Comparison of ENCODE assay signal across 9 mouse cellular contexts in the genomic region with DNA sequence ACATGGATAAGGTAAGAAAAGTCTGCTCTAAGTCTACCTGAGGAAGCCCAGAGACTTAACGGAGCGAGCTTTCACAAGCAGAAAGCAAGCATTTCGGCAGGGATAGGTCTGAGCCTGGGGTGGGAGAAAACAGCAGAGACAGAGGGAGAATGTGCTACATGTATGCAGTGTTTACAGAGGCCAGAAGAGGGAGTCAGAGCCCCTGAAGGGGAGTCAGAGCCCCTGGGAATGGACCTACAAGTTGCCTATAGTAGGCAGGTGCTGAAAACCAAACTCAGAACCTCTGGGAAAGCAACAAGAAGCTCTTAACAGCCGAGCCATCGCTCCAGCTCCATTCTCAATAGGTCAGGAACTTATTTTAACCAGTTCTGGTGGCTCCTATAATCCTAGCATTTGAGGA. TPM values are rescaled to one million over a fixed set of nuclear protein-coding genes. Genes with fewer than 3 reads are reported as not detected.
DNase-seq lines count a peak whose midpoint lies in the region; ATAC-seq and TF ChIP-seq lines count a peak whose summit lies in the region.
"Had no signal": no experiment of that assay in that cellular context is flagged by ENCODE, and none has a peak within 500 bp of the region (broad histone marks: within the 10 kb centered on the region; RNA-seq: fewer than 3 reads in every experiment).

No protein-coding gene starts in this region.

- H3K9ac ChIP-seq in neural tube, embryonic 15.5 days (replicated peaks), result no peak overlapping the region
- no peak overlapping the region for H3K9ac ChIP-seq in limb, embryonic 12.5 days (replicated peaks)
- H3K9ac ChIP-seq in stomach, postnatal 0 days (ENCODE audit: low read length), result no peak overlapping the region
- H3K9ac ChIP-seq: neural tube, embryonic 12.5 days had no signal

- no peaks in the 10 kb centered on the region for H3K9me3 ChIP-seq in neural tube, embryonic 15.5 days (replicated peaks)
- H3K9me3 ChIP-seq in limb, embryonic 12.5 days, result no peaks in the 10 kb centered on the region
- H3K9me3 ChIP-seq in stomach, postnatal 0 days (ENCODE audit: control insufficient read depth, low read length), result no peaks in the 10 kb centered on the region
- H3K9me3 ChIP-seq: neural tube, embryonic 12.5 days had no signal

- H3K27me3 ChIP-seq in neural tube, embryonic 15.5 days (replicated peaks), result no peaks in the 10 kb centered on the region
- H3K27me3 ChIP-seq in limb, embryonic 12.5 days, result no peaks in the 10 kb centered on the region
- no peaks in the 10 kb centered on the region for H3K27me3 ChIP-seq in stomach, postnatal 0 days (ENCODE audit: control insufficient read depth, insufficient read depth, low read length)
- H3K27me3 ChIP-seq: neural tube, embryonic 12.5 days had no signal

- WGBS in neural tube, embryonic 15.5 days, result 82% methylated on average over 5 of the region's 5 CpGs
- WGBS in limb, embryonic 12.5 days, result 82% methylated on average over 5 of the region's 5 CpGs
- 83% methylated on average over 5 of the region's 5 CpGs for WGBS in stomach, postnatal 0 days

- H3K36me3 ChIP-seq in neural tube, embryonic 15.5 days, result peaks cover 38% of the 10 kb centered on the region
- peaks cover 48% of the 10 kb centered on the region for H3K36me3 ChIP-seq in limb, embryonic 12.5 days
- peaks cover 14% of the 10 kb centered on the region for H3K36me3 ChIP-seq in stomach, postnatal 0 days (ENCODE audit: control insufficient read depth, insufficient read depth, low read length)

- peak overlapping the region; percentile 92; the same call in 1 of the 2 replicates for H3K4me3 ChIP-seq in neural tube, embryonic 15.5 days (replicated peaks)
- H3K4me3 ChIP-seq in limb, embryonic 12.5 days (replicated peaks), result no peak overlapping the region
- H3K4me3 ChIP-seq in stomach, postnatal 0 days (ENCODE audit: low read depth, low read length), result no peak overlapping the region

- no peak overlapping the region for H3K27ac ChIP-seq in neural tube, embryonic 15.5 days (replicated peaks)
- no peak overlapping the region for H3K27ac ChIP-seq in limb, embryonic 12.5 days
- H3K27ac ChIP-seq in stomach, postnatal 0 days (replicated peaks), result no peak overlapping the region
- H3K27ac ChIP-seq: neural tube, embryonic 12.5 days had no signal

- ATAC-seq in CD4-positive, CD25-positive, alpha-beta regulatory T cell, adult 4 months, result no peak
- no peak for ATAC-seq in neural tube, embryonic 15.5 days (ENCODE audit: low FRiP score)
- no peak for ATAC-seq in limb, embryonic 12.5 days (ENCODE audit: insufficient number of reproducible peaks, insufficient read depth, low FRiP score, low TSS enrichment, low read depth)
- no peak for ATAC-seq in stomach, postnatal 0 days (ENCODE audit: low FRiP score, low TSS enrichment)

- DNase-seq in CD4-positive, CD25-positive, alpha-beta regulatory T cell, adult 2 months (ENCODE audit: low read depth, low spot score), result peak; percentile 17
- DNase-seq in neural tube, embryonic 10.5 days (ENCODE audit: extremely low spot score, low spot score), result no peak
- no peak for DNase-seq in stomach, postnatal 0 days (ENCODE audit: low spot score)
- no peak for DNase-seq in kidney, adult 18-20 months
- no peak for DNase-seq in thymus, postnatal 36 days

- TF ChIP-seq CTCF in stomach, postnatal 0 days (IDR thresholded peaks at IDR 0.05; ENCODE audit: low read depth), result peak; percentile 15; the same call in 1 of the 2 replicates

- H3K4me1 ChIP-seq in neural tube, embryonic 15.5 days, result peaks cover 31% of the 10 kb centered on the region
- H3K4me1 ChIP-seq in limb, embryonic 12.5 days (replicated peaks), result peaks cover 14% of the 10 kb centered on the region
- H3K4me1 ChIP-seq in stomach, postnatal 0 days (replicated peaks; ENCODE audit: control insufficient read depth, insufficient read depth), result no peaks in the 10 kb centered on the region

- H3K4me2 ChIP-seq in neural tube, embryonic 15.5 days, result peak overlapping the region; percentile 76; the same call in 1 of the 2 replicates
- peak overlapping the region; percentile 79; the same call in 1 of the 2 replicates for H3K4me2 ChIP-seq in limb, embryonic 12.5 days
- no peak overlapping the region for H3K4me2 ChIP-seq in stomach, postnatal 0 days (replicated peaks; ENCODE audit: low read depth)

- no peak for TF ChIP-seq EP300 in stomach, postnatal 0 days (optimal IDR thresholded peaks at IDR 0.05)

RNA-seq across cellular contexts. Expression of a gene that starts 1.5 kb away (rescaled TPM):
- polyA plus RNA-seq in CD4-positive, CD25-positive, alpha-beta regulatory T cell, adult 4 months (2017; shearing (Covaris generic)), result 10 to 100 TPM; 29.9 to 38.1 TPM
- 70.7 and 81.3 TPM in 2 replicates for polyA plus RNA-seq in neural tube, embryonic 15.5 days (2015; fragmentation: Nextera tagmentation; extraction: Ambion mirVana)
- 65.6 and 66.5 TPM in 2 replicates for polyA plus RNA-seq in limb, embryonic 12.5 days (2016; fragmentation: Nextera tagmentation; extraction: Ambion mirVana)
- 27.9 and 28.6 TPM in 2 replicates for polyA plus RNA-seq in stomach, postnatal 0 days (2015; fragmentation: Nextera tagmentation; extraction: Ambion mirVana)

RNA-seq across cellular contexts. Expression of a gene that starts 34.6 kb away (rescaled TPM):
- 1 to 10 TPM; 1.6 to 2.5 TPM for polyA plus RNA-seq in CD4-positive, CD25-positive, alpha-beta regulatory T cell, adult 4 months (2017; shearing (Covaris generic))
- 2.7 and 2.9 TPM in 2 replicates for polyA plus RNA-seq in neural tube, embryonic 15.5 days (2015; fragmentation: Nextera tagmentation; extraction: Ambion mirVana)
- polyA plus RNA-seq in limb, embryonic 12.5 days (2016; fragmentation: Nextera tagmentation; extraction: Ambion mirVana), result 2.0 and 2.4 TPM in 2 replicates
- 1.8 and 2.4 TPM in 2 replicates for polyA plus RNA-seq in stomach, postnatal 0 days (2015; fragmentation: Nextera tagmentation; extraction: Ambion mirVana)

RNA-seq across cellular contexts. Expression of a gene that starts 34.7 kb away (rescaled TPM):
- polyA plus RNA-seq in CD4-positive, CD25-positive, alpha-beta regulatory T cell, adult 4 months (2017; shearing (Covaris generic)), result 1 to 10 TPM; 2.8 to 2.9 TPM
- 4.7 and 7.2 TPM in 2 replicates for polyA plus RNA-seq in neural tube, embryonic 15.5 days (2015; fragmentation: Nextera tagmentation; extraction: Ambion mirVana)
- polyA plus RNA-seq in limb, embryonic 12.5 days (2016; fragmentation: Nextera tagmentation; extraction: Ambion mirVana), result 9.3 and 12.2 TPM in 2 replicates
- polyA plus RNA-seq in stomach, postnatal 0 days (2015; fragmentation: Nextera tagmentation; extraction: Ambion mirVana), result 5.7 and 7.3 TPM in 2 replicates

RNA-seq across cellular contexts. Expression of a gene that starts 42.9 kb away (rescaled TPM):
- not detected for polyA plus RNA-seq in CD4-positive, CD25-positive, alpha-beta regulatory T cell, adult 4 months (2017; shearing (Covaris generic))
- 5.1 and 5.5 TPM in 2 replicates for polyA plus RNA-seq in neural tube, embryonic 15.5 days (2015; fragmentation: Nextera tagmentation; extraction: Ambion mirVana)
- 0.33 TPM in 1 of 2 replicates, not detected in the other for polyA plus RNA-seq in limb, embryonic 12.5 days (2016; fragmentation: Nextera tagmentation; extraction: Ambion mirVana)
- polyA plus RNA-seq in stomach, postnatal 0 days (2015; fragmentation: Nextera tagmentation; extraction: Ambion mirVana), result 1.3 and 1.5 TPM in 2 replicates

RNA-seq across cellular contexts. Expression of a gene that starts 44.1 kb away (rescaled TPM):
- polyA plus RNA-seq in CD4-positive, CD25-positive, alpha-beta regulatory T cell, adult 4 months (2017; shearing (Covaris generic)), result 100 to 1,000 TPM in 1 of 2 experiments, 10 to 100 TPM in 1; 85.3 to 138 TPM
- polyA plus RNA-seq in neural tube, embryonic 15.5 days (2015; fragmentation: Nextera tagmentation; extraction: Ambion mirVana), result 76.2 and 81.4 TPM in 2 replicates
- 69.5 and 72.6 TPM in 2 replicates for polyA plus RNA-seq in limb, embryonic 12.5 days (2016; fragmentation: Nextera tagmentation; extraction: Ambion mirVana)
- 40.6 and 44.5 TPM in 2 replicates for polyA plus RNA-seq in stomach, postnatal 0 days (2015; fragmentation: Nextera tagmentation; extraction: Ambion mirVana)
